Mouse (Mus musculus) MEL (cell line): ENCODE measurements around the gene Unc13a. TPM values are rescaled to one million over a fixed set of nuclear protein-coding genes. Genes with fewer than 3 reads are reported as not detected.

Experiments used
- DNase-seq: peaks from one replicate; pipeline ENCODE4 v3.0.0; 2011; ENCODE audit warnings: low read depth, low spot score
- H3K27ac ChIP-seq: 2 replicates; pipeline ENCODE4 v1.5.1; 2012; ENCODE audit warnings: low read depth, mild to moderate bottlenecking, control low read depth, low read length, moderate library complexity; ENCODE audit not compliant: control insufficient read depth
- H3K27me3 ChIP-seq, 2 experiments: fragments of 150-350 bp in 1 of 2; sonication (generic) in 1 of 2; 2 replicates each; pipeline ENCODE4 v1.6.1; 2012; ENCODE audit warnings: low read length in 2 of 2, mild to moderate bottlenecking in 2 of 2, improper control_type of control experiment in 1 of 2, moderate library complexity in 1 of 2; ENCODE audit not compliant: insufficient read depth in 2 of 2, control insufficient read depth in 1 of 2
- H3K36me3 ChIP-seq, 2 experiments: 2 replicates each; pipeline ENCODE4 v1.6.1; 2012 to 2014; ENCODE audit warnings: low read length in 2 of 2, improper control_type of control experiment in 1 of 2, inconsistent platforms in 1 of 2, mild to moderate bottlenecking in 1 of 2; ENCODE audit not compliant: insufficient read depth in 2 of 2, control insufficient read depth in 1 of 2
- H3K4me1 ChIP-seq, 2 experiments: fragments of 150-350 bp in 1 of 2; sonication (generic) in 1 of 2; 2 replicates each; pipeline ENCODE4 v1.6.1; 2012; ENCODE audit warnings: low read length in 2 of 2, improper control_type of control experiment in 1 of 2, mild to moderate bottlenecking in 1 of 2; ENCODE audit not compliant: insufficient read depth in 2 of 2, control insufficient read depth in 1 of 2
- H3K4me3 ChIP-seq, 2 experiments: fragments of 150-350 bp in 1 of 2; sonication (generic) in 1 of 2; 2 replicates each; pipeline ENCODE4 v1.5.1; 2012; ENCODE audit warnings: low read depth in 2 of 2, low read length in 2 of 2, mild to moderate bottlenecking in 2 of 2, moderate library complexity in 2 of 2, control low read depth in 1 of 2, improper control_type of control experiment in 1 of 2; ENCODE audit not compliant: control insufficient read depth in 1 of 2, insufficient read depth in 1 of 2
- H3K79me2 ChIP-seq: 2 replicates; pipeline ENCODE4 v1.6.1; 2012; ENCODE audit warnings: mild to moderate bottlenecking, low read length, moderate library complexity; ENCODE audit not compliant: control insufficient read depth, poor library complexity, insufficient read depth
- H3K9ac ChIP-seq: 2 replicates; pipeline ENCODE4 v1.6.1; 2012; ENCODE audit warnings: low read depth, mild to moderate bottlenecking, control low read depth, low read length, moderate library complexity; ENCODE audit not compliant: control insufficient read depth, poor library complexity, severe bottlenecking
- H3K9me3 ChIP-seq: fragments of 150-350 bp; sonication (generic); replicated peaks from 2 replicates; pipeline ENCODE4 v1.6.1; 2012; ENCODE audit warnings: mild to moderate bottlenecking, low read length, improper control_type of control experiment, moderate library complexity; ENCODE audit not compliant: insufficient read depth
- CHD1 ChIP-seq: IDR thresholded peaks from 2 replicates; pipeline ENCODE4 v1.6.1; 2012; ENCODE audit warnings: low read depth, mild to moderate bottlenecking, inconsistent platforms, low read length, improper control_type of control experiment
- E2F4 ChIP-seq: IDR thresholded peaks from 2 replicates; pipeline ENCODE4 v1.6.1; 2011; ENCODE audit warnings: low read depth, low read length, improper control_type of control experiment, borderline replicate concordance
- ELF1 ChIP-seq: IDR thresholded peaks from 2 replicates; pipeline ENCODE4 v1.6.1; 2014; ENCODE audit warnings: low read depth, mild to moderate bottlenecking, inconsistent platforms, low read length, improper control_type of control experiment, moderate library complexity
- ETS1 ChIP-seq: IDR thresholded peaks from 2 replicates; pipeline ENCODE4 v1.6.1; 2012; ENCODE audit warnings: low read depth, mild to moderate bottlenecking, inconsistent platforms, low read length, improper control_type of control experiment, moderate library complexity
- GABPA ChIP-seq: IDR thresholded peaks from 2 replicates; pipeline ENCODE4 v1.6.1; 2012; ENCODE audit warnings: low read depth, mild to moderate bottlenecking, inconsistent platforms, low read length, improper control_type of control experiment, moderate library complexity
- GATA1 ChIP-seq: IDR thresholded peaks from 2 replicates; pipeline ENCODE4 v1.6.1; 2011; ENCODE audit warnings: low read depth, low read length, improper control_type of control experiment
- HCFC1 ChIP-seq: IDR thresholded peaks from 2 replicates; pipeline ENCODE4 v1.6.1; 2012; ENCODE audit warnings: low read depth, mild to moderate bottlenecking, inconsistent platforms, low read length, improper control_type of control experiment, moderate library complexity
- JUND ChIP-seq: IDR thresholded peaks from 2 replicates; pipeline ENCODE4 v1.6.1; 2011; ENCODE audit warnings: low read depth, mild to moderate bottlenecking, improper control_type of control experiment, low read length
- KAT2A ChIP-seq: conservative IDR thresholded peaks from 2 replicates; pipeline ENCODE4 v1.6.1; 2012; ENCODE audit warnings: low read depth, low read length, improper control_type of control experiment, inconsistent platforms
- MAX ChIP-seq: IDR thresholded peaks from 2 replicates; pipeline ENCODE4 v1.6.1; 2011; ENCODE audit warnings: low read length, improper control_type of control experiment
- MAZ ChIP-seq: IDR thresholded peaks from 2 replicates; pipeline ENCODE4 v1.6.1; 2012; ENCODE audit warnings: low read depth, mild to moderate bottlenecking, inconsistent platforms, low read length, improper control_type of control experiment
- MEF2A ChIP-seq: IDR thresholded peaks from 2 replicates; pipeline ENCODE4 v1.6.1; 2014; ENCODE audit warnings: low read depth, mild to moderate bottlenecking, inconsistent platforms, low read length, improper control_type of control experiment; ENCODE audit not compliant: poor library complexity, insufficient replicate concordance, severe bottlenecking; ENCODE audit errors: extremely low read depth
- MXI1 ChIP-seq: IDR thresholded peaks from 2 replicates; pipeline ENCODE4 v1.6.1; 2011; ENCODE audit warnings: mild to moderate bottlenecking, low read depth, low read length, improper control_type of control experiment
- MYB ChIP-seq: IDR thresholded peaks from 2 replicates; pipeline ENCODE4 v1.6.1; 2011; ENCODE audit warnings: mild to moderate bottlenecking, low read depth, low read length, improper control_type of control experiment
- MYC ChIP-seq: IDR thresholded peaks from 2 replicates; pipeline ENCODE4 v1.6.1; 2011; ENCODE audit warnings: low read depth, mild to moderate bottlenecking, low read length, improper control_type of control experiment, moderate library complexity
- NELFE ChIP-seq: IDR thresholded peaks from 2 replicates; pipeline ENCODE4 v1.6.1; 2011; ENCODE audit warnings: low read depth, low read length, improper control_type of control experiment
- NRF1 ChIP-seq: IDR thresholded peaks from 2 replicates; pipeline ENCODE4 v1.6.1; 2014; ENCODE audit warnings: low read depth, mild to moderate bottlenecking, inconsistent platforms, low read length, improper control_type of control experiment, moderate library complexity; ENCODE audit not compliant: poor library complexity, insufficient read depth, severe bottlenecking
- POLR2A ChIP-seq, 2 experiments: IDR thresholded peaks; 2 replicates each; pipeline ENCODE4 v1.6.1; 2011 to 2012; ENCODE audit warnings: low read length in 2 of 2, mild to moderate bottlenecking in 2 of 2, control low read depth in 1 of 2, improper control_type of control experiment in 1 of 2, low read depth in 1 of 2, moderate library complexity in 1 of 2; ENCODE audit not compliant: control insufficient read depth in 1 of 2, insufficient read depth in 1 of 2, poor library complexity in 1 of 2
- POLR2AphosphoS2 ChIP-seq: IDR thresholded peaks from 2 replicates; pipeline ENCODE4 v1.6.1; 2011; ENCODE audit warnings: low read length, improper control_type of control experiment
- RAD21 ChIP-seq: IDR thresholded peaks from 2 replicates; pipeline ENCODE4 v1.6.1; 2011; ENCODE audit warnings: mild to moderate bottlenecking, low read depth, low read length, improper control_type of control experiment
- RCOR1 ChIP-seq: IDR thresholded peaks from 2 replicates; pipeline ENCODE4 v1.6.1; 2012; ENCODE audit warnings: low read depth, mild to moderate bottlenecking, inconsistent platforms, low read length, improper control_type of control experiment
- SIN3A ChIP-seq: IDR thresholded peaks from 2 replicates; pipeline ENCODE4 v1.6.1; 2012; ENCODE audit warnings: low read length, improper control_type of control experiment, inconsistent platforms
- TAL1 ChIP-seq: IDR thresholded peaks from 2 replicates; pipeline ENCODE4 v1.6.1; 2012; ENCODE audit warnings: mild to moderate bottlenecking, inconsistent platforms, low read length, moderate library complexity, mixed read lengths
- UBTF ChIP-seq: IDR thresholded peaks from 2 replicates; pipeline ENCODE4 v1.6.1; 2012; ENCODE audit warnings: low read depth, mild to moderate bottlenecking, inconsistent platforms, low read length, improper control_type of control experiment, moderate library complexity, borderline replicate concordance; ENCODE audit not compliant: insufficient read depth
- USF2 ChIP-seq, 2 experiments: IDR thresholded peaks; 2 replicates each; pipeline ENCODE4 v1.6.1; 2011 to 2012; ENCODE audit warnings: improper control_type of control experiment in 2 of 2, low read length in 2 of 2, borderline replicate concordance in 1 of 2, inconsistent platforms in 1 of 2, low read depth in 1 of 2, mild to moderate bottlenecking in 1 of 2; ENCODE audit not compliant: insufficient read depth in 1 of 2
- ZC3H11A ChIP-seq: IDR thresholded peaks from 2 replicates; pipeline ENCODE4 v1.6.1; 2012; ENCODE audit warnings: low read depth, mild to moderate bottlenecking, inconsistent platforms, low read length, improper control_type of control experiment
- ZMIZ1 ChIP-seq: IDR thresholded peaks from 2 replicates; pipeline ENCODE4 v1.6.1; 2012; ENCODE audit warnings: low read depth, mild to moderate bottlenecking, inconsistent platforms, low read length, improper control_type of control experiment, moderate library complexity
- ZNF384 ChIP-seq: IDR thresholded peaks from 2 replicates; pipeline ENCODE4 v1.6.1; 2012; ENCODE audit warnings: low read depth, mild to moderate bottlenecking, inconsistent platforms, low read length, improper control_type of control experiment
- polyA plus RNA-seq, 2 experiments: library from polyadenylated mRNA; stranded (reverse) in 1 of 2; unstranded in 1 of 2; fragments of >175 nt in 1 of 2; fragments of >200 nt in 1 of 2; gene quantifications; 2 replicates each; pipeline versions ENCODE4 v1.2.1 to v1.2.4; 2012; ENCODE audit warnings: low replicate concordance in 2 of 2, low read depth in 1 of 2; ENCODE audit not compliant: insufficient read length in 2 of 2, insufficient read depth in 1 of 2, missing spikeins in 1 of 2
- total RNA-seq: library from RNA; depleted of rRNA; stranded (reverse); fragments of 300-350 nt; gene quantifications from 2 replicates; pipeline ENCODE4 v1.2.3, GENCODE M21; 2012

Gene Unc13a
- total and polyA plus RNA-seq, 3 experiments: 0.81 to 3.6 TPM; not detected in 1

GRCm38 (mm10) chr8:71629781-71630212 is 41.8 kb downstream of the Unc13a start:
- Histone ChIP-seq H3K79me2 (no peaks in the 10 kb centered on the region; the same call in 1 of the 2 replicates), H3K4me3 (peak overlapping the region; percentile 43 to 65), H3K27ac (no peak overlapping the region; the same call in 1 of the 2 replicates), H3K9ac (peak overlapping the region; percentile 61), H3K4me1 (peaks cover 2 to 35% of the 10 kb centered on the region in 2 experiments; a peak in 3 of 4 replicates), H3K36me3 (peaks cover 0 to 12% of the 10 kb centered on the region in 2 experiments; a peak in 2 of 4 replicates), H3K27me3 (no peaks in the 10 kb centered on the region), H3K9me3 (no peaks in the 10 kb centered on the region)
- no peak for TF ChIP-seq MYC
- TF ChIP-seq MAZ: no peak
- 0 out of 2 replicates have a peak, but pooled peaks have one; percentile 31 for TF ChIP-seq SIN3A
- no peak for TF ChIP-seq ZMIZ1
- no peak for TF ChIP-seq GATA1
- peak; percentile 25; the same call in 1 of the 2 replicates for TF ChIP-seq NRF1
- TF ChIP-seq MAX: no peak
- peak; percentile 80 for DNase-seq

- Histone ChIP-seq H3K79me2 (no peaks in the 10 kb centered on the region; the same call in 1 of the 2 replicates), H3K27ac (no peak overlapping the region; the same call in 1 of the 2 replicates), H3K4me1 (peaks cover 2 to 35% of the 10 kb centered on the region in 2 experiments; a peak in 3 of 4 replicates), H3K9me3 (no peaks in the 10 kb centered on the region), H3K9ac (peak overlapping the region; percentile 68), H3K36me3 (peaks cover 0 to 12% of the 10 kb centered on the region in 2 experiments; a peak in 2 of 4 replicates), H3K27me3 (no peaks in the 10 kb centered on the region), H3K4me3 (peak overlapping the region; percentile 64 to 88)
- peak; percentile 94 for DNase-seq
- TF ChIP-seq MAX: peak; percentile 89
- no peak for TF ChIP-seq JUND
- TF ChIP-seq CHD1: no peak
- TF ChIP-seq HCFC1: 0 out of 2 replicates have a peak, but pooled peaks have one; percentile 41
- peak; percentile 85 for TF ChIP-seq NRF1
- no peak for TF ChIP-seq USF2 (IDR thresholded peaks at IDR 0.05; ENCODE audit: borderline replicate concordance in 1 of 2, insufficient read depth in 1 of 2, low read depth in 1 of 2, low read length in 2 of 2)
- no peak for TF ChIP-seq GABPA
- peak; percentile 72; the same call in 1 of the 2 replicates for TF ChIP-seq MYC
- TF ChIP-seq SIN3A: 0 out of 2 replicates have a peak, but pooled peaks have one; percentile 0
- no peak for TF ChIP-seq ZC3H11A
- peak; percentile 23; the same call in 1 of the 2 replicates for TF ChIP-seq ZMIZ1
- peak; percentile 86 for TF ChIP-seq NELFE
- no peak for TF ChIP-seq ETS1
- TF ChIP-seq GATA1: no peak
- no peak for TF ChIP-seq TAL1
- TF ChIP-seq POLR2AphosphoS2: peak; percentile 50; the same call in 1 of the 2 replicates
- peak; percentile 76 for TF ChIP-seq MXI1
- TF ChIP-seq RCOR1: no peak
- TF ChIP-seq ZNF384: no peak
- TF ChIP-seq MYB: no peak
- TF ChIP-seq POLR2A (IDR thresholded peaks at IDR 0.05; ENCODE audit: control insufficient read depth in 1 of 2, insufficient read depth in 1 of 2, low read depth in 1 of 2, low read length in 2 of 2, poor library complexity in 1 of 2): peak; percentile 79 to 91
- TF ChIP-seq MAZ: 0 out of 2 replicates have a peak, but pooled peaks have one; percentile 67
- TF ChIP-seq E2F4: no peak
- no peak for TF ChIP-seq MEF2A
- TF ChIP-seq RAD21: no peak
- no peak for TF ChIP-seq KAT2A
- no peak; the same call in 1 of the 2 replicates for TF ChIP-seq ELF1
- TF ChIP-seq UBTF: no peak
Measured at GRCm38 (mm10) chr8:71629096-71629697, 42.4 kb downstream of the Unc13a start.
